Mouse (Mus musculus): Measurements from ENCODE around the gene Myof.

DNA sequence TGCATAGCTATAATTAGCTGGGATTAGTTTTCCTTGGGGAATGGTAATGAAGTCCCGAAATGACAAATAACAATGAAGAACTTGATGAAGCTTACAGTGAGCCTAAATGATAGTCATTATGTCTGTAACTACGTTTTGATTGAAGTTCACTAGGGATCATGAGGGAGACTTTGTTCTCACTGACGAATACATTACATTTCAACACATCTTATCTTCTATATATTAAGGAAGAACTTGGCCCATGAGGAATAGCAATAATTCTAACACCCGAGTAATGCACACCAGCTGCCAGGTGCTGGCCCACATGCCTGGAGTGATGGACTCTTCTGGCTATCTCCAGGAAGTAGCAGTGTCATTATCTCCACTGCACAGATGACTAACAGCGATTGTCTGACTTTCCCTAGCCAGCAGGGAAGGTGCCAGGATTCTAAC lies 133.5 kb downstream of the Myof start:
- TF ChIP-seq MAFK (IDR thresholded peaks at IDR 0.05; ENCODE audit: insufficient read depth, low read depth, low read length) (no peak), HCFC1 (IDR thresholded peaks at IDR 0.05; ENCODE audit: borderline replicate concordance, insufficient read depth, low read length) (no peak), CHD2 (IDR thresholded peaks at IDR 0.05; ENCODE audit: low read depth, low read length) (no peak), ZC3H11A (IDR thresholded peaks at IDR 0.05; ENCODE audit: borderline replicate concordance, low read depth, low read length) (no peak), ZNF384 (IDR thresholded peaks at IDR 0.05; ENCODE audit: low read depth, low read length) (no peak)
